Mouse (Mus musculus): Measurements from ENCODE around the gene Syngr1.

Syngr1 gene

GRCm38 (mm10) chr15:80092041-80092441, 907 bp downstream of the Syngr1 start:
- DNase-seq: no peak

GRCm38 (mm10) chr15:80092599-80092998, 1.5 kb downstream of the Syngr1 start:
- DNase-seq: no peak

GRCm38 (mm10) chr15:80094201-80094600, 3.1 kb downstream of the Syngr1 start:
- no peak for DNase-seq

GRCm38 (mm10) chr15:80095596-80095995, 4.5 kb downstream of the Syngr1 start:
- no peak for DNase-seq

- DNase-seq: no peak
Observed at GRCm38 (mm10) chr15:80096406-80096805, 5.3 kb downstream of the Syngr1 start.

GRCm38 (mm10) chr15:80096946-80097881, 6.1 kb downstream of the Syngr1 start:
- no peak for DNase-seq

GRCm38 (mm10) chr15:80097999-80098461, 6.9 kb downstream of the Syngr1 start:
- DNase-seq: no peak

GRCm38 (mm10) chr15:80098809-80099208, 7.7 kb downstream of the Syngr1 start:
- no peak for DNase-seq

- no peak for DNase-seq
Observed at GRCm38 (mm10) chr15:80099477-80099876, 8.3 kb downstream of the Syngr1 start.

- no peak for DNase-seq
Observed at GRCm38 (mm10) chr15:80100196-80100595, 9.1 kb downstream of the Syngr1 start.

GRCm38 (mm10) chr15:80100871-80101270, 9.7 kb downstream of the Syngr1 start:
- DNase-seq: no peak

GRCm38 (mm10) chr15:80101503-80101902, 10.4 kb downstream of the Syngr1 start:
- DNase-seq: no peak

- DNase-seq: no peak
Observed at GRCm38 (mm10) chr15:80102495-80102894, 11.4 kb downstream of the Syngr1 start.

GRCm38 (mm10) chr15:80105490-80106410, 14.6 kb downstream of the Syngr1 start:
- no peak for DNase-seq

- DNase-seq: no peak
Observed at GRCm38 (mm10) chr15:80107143-80107542, 16.0 kb downstream of the Syngr1 start.

- DNase-seq: no peak
Observed at GRCm38 (mm10) chr15:80107575-80107974, 16.4 kb downstream of the Syngr1 start.

- no peak for DNase-seq
Observed at GRCm38 (mm10) chr15:80111436-80111835, 20.3 kb downstream of the Syngr1 start.

GRCm38 (mm10) chr15:80112499-80112898, 21.4 kb downstream of the Syngr1 start:
- DNase-seq: peak; percentile 36

- no peak for DNase-seq
Observed at GRCm38 (mm10) chr15:80114414-80114813, 23.3 kb downstream of the Syngr1 start.

- no peak for DNase-seq
Observed at GRCm38 (mm10) chr15:80115256-80115655, 24.1 kb downstream of the Syngr1 start.

GRCm38 (mm10) chr15:80115866-80116794, 25.0 kb downstream of the Syngr1 start:
- DNase-seq: no peak

GRCm38 (mm10) chr15:80117154-80117553, 26.0 kb downstream of the Syngr1 start:
- DNase-seq: no peak
